Mouse (Mus musculus): ENCODE measurements around the gene Rbbp4. TPM values are rescaled to one million over a fixed set of nuclear protein-coding genes. Genes with fewer than 3 reads are reported as not detected.
A peak's percentile ranks its signal among the peaks of the same experiment; 100 is the strongest.

Rbbp4 gene
- total and polyA plus RNA-seq, 3 experiments, result 41.4 to 179 (median 73.3) TPM

- Histone ChIP-seq H3K27ac (ENCODE audit: insufficient read depth, low read depth) (no peak overlapping the region), H3K9ac (ENCODE audit: insufficient read depth, low read depth) (no peak overlapping the region), H3K27me3 (replicated peaks) (peaks cover 8% of the 10 kb centered on the region), H3K4me1 (ENCODE audit: control insufficient read depth in 1 of 2, insufficient read depth in 2 of 2) (peaks cover 0 to 3% of the 10 kb centered on the region in 2 experiments; a peak in 2 of 4 replicates), H3K4me3 (replicated peaks in 1 of 3; ENCODE audit: low read depth in 2 of 3, low read length in 2 of 3, poor library complexity in 1 of 3) (no peak overlapping the region), H3K4me2 (ENCODE audit: insufficient read depth, low read depth, poor library complexity, severe bottlenecking) (no peak overlapping the region), H3K79me2 (replicated peaks; ENCODE audit: control insufficient read depth, extremely low read depth, insufficient read depth, poor library complexity, severe bottlenecking) (no peaks in the 10 kb centered on the region), H3K9me3 (replicated peaks; ENCODE audit: low read length) (no peaks in the 10 kb centered on the region), H3K36me3 (replicated peaks in 1 of 2; ENCODE audit: control insufficient read depth in 1 of 2, insufficient read depth in 1 of 2, low read length in 1 of 2) (no peaks in the 10 kb centered on the region)
- dilution Hi-C loops (cut with MboI; ENCODE audit: extremely low pct_ligation_motif_present, extremely low pct_unique_long_range_greater_than_20kb, low sequenced_read_pairs) (no loop called here), in situ Hi-C loops (cut with MboI; ENCODE audit: low pct_ligation_motif_present, low pct_unique_long_range_greater_than_20kb, low sequenced_read_pairs) (no loop called here)
- TF ChIP-seq JUND (conservative IDR thresholded peaks at IDR 0.05; ENCODE audit: low read depth, low read length) (no peak), PAX5 (IDR thresholded peaks at IDR 0.05; ENCODE audit: low read length) (no peak), TBP (conservative IDR thresholded peaks at IDR 0.05; ENCODE audit: low read depth, low read length) (no peak), ZNF384 (IDR thresholded peaks at IDR 0.05; ENCODE audit: low read depth, low read length) (no peak), RCOR1 (conservative IDR thresholded peaks at IDR 0.05; ENCODE audit: low read depth, low read length) (no peak), MAFK (IDR thresholded peaks at IDR 0.05; ENCODE audit: insufficient replicate concordance, low read length) (no peak), EP300 (IDR thresholded peaks at IDR 0.05; ENCODE audit: low read length) (no peak), RAD21 (IDR thresholded peaks at IDR 0.05; ENCODE audit: low read depth, low read length) (no peak), SMC3 (IDR thresholded peaks at IDR 0.05; ENCODE audit: low read depth, low read length) (no peak), NELFE (IDR thresholded peaks at IDR 0.05; ENCODE audit: low read depth, low read length) (no peak), MAZ (IDR thresholded peaks at IDR 0.05; ENCODE audit: low read depth, low read length) (no peak)
- no peak for DNase-seq (ENCODE audit: extremely low read depth)
Observed at GRCm38 (mm10) chr4:129282786-129283185, 52.4 kb downstream of the Rbbp4 start.

- H3K36me3 ChIP-seq (replicated peaks in 1 of 2; ENCODE audit: control insufficient read depth in 1 of 2, insufficient read depth in 1 of 2, low read length in 1 of 2), result no peaks in the 10 kb centered on the region
- peak; percentile 94 for DNase-seq (ENCODE audit: extremely low read depth)
- in situ Hi-C loops (cut with MboI; ENCODE audit: low pct_ligation_motif_present, low pct_unique_long_range_greater_than_20kb, low sequenced_read_pairs) (no loop called here), dilution Hi-C loops (cut with MboI; ENCODE audit: extremely low pct_ligation_motif_present, extremely low pct_unique_long_range_greater_than_20kb, low sequenced_read_pairs) (no loop called here)
- H3K79me2 ChIP-seq (replicated peaks; ENCODE audit: control insufficient read depth, extremely low read depth, insufficient read depth, poor library complexity, severe bottlenecking), result no peaks in the 10 kb centered on the region
- H3K27me3 ChIP-seq (replicated peaks), result peaks cover 1% of the 10 kb centered on the region
- no peak overlapping the region for H3K4me3 ChIP-seq (replicated peaks in 1 of 3; ENCODE audit: low read depth in 2 of 3, low read length in 2 of 3, poor library complexity in 1 of 3)
- no peak overlapping the region for H3K9ac ChIP-seq (ENCODE audit: insufficient read depth, low read depth)
- H3K9me3 ChIP-seq (replicated peaks; ENCODE audit: low read length), result no peaks in the 10 kb centered on the region
- H3K4me2 ChIP-seq (ENCODE audit: insufficient read depth, low read depth, poor library complexity, severe bottlenecking), result no peak overlapping the region
- peaks cover 0 to under 1% of the 10 kb centered on the region in 2 experiments; a peak in 1 of 4 replicates for H3K4me1 ChIP-seq (ENCODE audit: control insufficient read depth in 1 of 2, insufficient read depth in 2 of 2)
- H3K27ac ChIP-seq (ENCODE audit: insufficient read depth, low read depth), result no peak overlapping the region
- TF ChIP-seq EP300 (IDR thresholded peaks at IDR 0.05; ENCODE audit: low read length) (no peak), POLR2A (IDR thresholded peaks at IDR 0.05; ENCODE audit: low read depth, low read length) (no peak), RAD21 (IDR thresholded peaks at IDR 0.05; ENCODE audit: low read depth, low read length) (peak; percentile 98), ZKSCAN1 (IDR thresholded peaks at IDR 0.05; ENCODE audit: borderline replicate concordance, low read depth, low read length) (no peak), CTCF (conservative IDR thresholded peaks at IDR 0.05 in 1 of 2, IDR thresholded peaks at IDR 0.05 in 1 of 2; ENCODE audit: low read depth in 2 of 2, low read length in 2 of 2) (peak; percentile 77 to 99), BHLHE40 (IDR thresholded peaks at IDR 0.05; ENCODE audit: low read depth, low read length) (peak; percentile 34), USF2 (conservative IDR thresholded peaks at IDR 0.05; ENCODE audit: low read depth, low read length) (no peak), SMC3 (IDR thresholded peaks at IDR 0.05; ENCODE audit: low read depth, low read length) (peak; percentile 95), POLR2AphosphoS2 (IDR thresholded peaks at IDR 0.05; ENCODE audit: low read depth, low read length) (no peak), MAFK (IDR thresholded peaks at IDR 0.05; ENCODE audit: insufficient replicate concordance, low read length) (no peak), NRF1 (IDR thresholded peaks at IDR 0.05; ENCODE audit: low read depth, low read length) (peak; percentile 26; the same call in 1 of the 2 replicates), ZMIZ1 (IDR thresholded peaks at IDR 0.05; ENCODE audit: low read depth, low read length) (no peak), ZNF384 (IDR thresholded peaks at IDR 0.05; ENCODE audit: low read depth, low read length) (no peak), ETS1 (conservative IDR thresholded peaks at IDR 0.05; ENCODE audit: low read depth, low read length) (no peak), CHD2 (IDR thresholded peaks at IDR 0.05; ENCODE audit: low read length) (no peak), MXI1 (IDR thresholded peaks at IDR 0.05; ENCODE audit: low read depth, low read length) (no peak; the same call in 1 of the 2 replicates), ELF1 (IDR thresholded peaks at IDR 0.05; ENCODE audit: low read depth, low read length) (no peak), TBP (conservative IDR thresholded peaks at IDR 0.05; ENCODE audit: low read depth, low read length) (no peak), JUND (conservative IDR thresholded peaks at IDR 0.05; ENCODE audit: low read depth, low read length) (no peak), GABPA (IDR thresholded peaks at IDR 0.05; ENCODE audit: insufficient replicate concordance, low read depth, low read length) (no peak), UBTF (IDR thresholded peaks at IDR 0.05; ENCODE audit: low read depth, low read length) (no peak), SIN3A (IDR thresholded peaks at IDR 0.05; ENCODE audit: low read length) (0 out of 2 replicates have a peak, but pooled peaks have one; percentile 27), HCFC1 (IDR thresholded peaks at IDR 0.05; ENCODE audit: low read depth, low read length) (no peak; the same call in 1 of the 2 replicates), RCOR1 (conservative IDR thresholded peaks at IDR 0.05; ENCODE audit: low read depth, low read length) (no peak), TCF12 (IDR thresholded peaks at IDR 0.05; ENCODE audit: low read depth, low read length) (peak; percentile 43; the same call in 1 of the 2 replicates), PAX5 (IDR thresholded peaks at IDR 0.05; ENCODE audit: low read length) (no peak), KAT2A (IDR thresholded peaks at IDR 0.05; ENCODE audit: insufficient replicate concordance, low read length) (no peak), JUN (IDR thresholded peaks at IDR 0.05; ENCODE audit: insufficient read depth, low read depth, low read length) (no peak), IRF4 (IDR thresholded peaks at IDR 0.05; ENCODE audit: low read depth, low read length) (peak; percentile 49; the same call in 1 of the 2 replicates), CHD1 (IDR thresholded peaks at IDR 0.05; ENCODE audit: low read depth, low read length) (no peak)
Observed at GRCm38 (mm10) chr4:129276453-129276865, 58.7 kb downstream of the Rbbp4 start.

Measured in CH12.LX (cell line).